Mouse (Mus musculus) frontal cortex, adult 2 months (tissue): Measurements from ENCODE around the gene Gm11627. TPM values are rescaled to one million over a fixed set of nuclear protein-coding genes. Genes with fewer than 3 reads are reported as not detected.
"Not testable (repeated sequence)": the region's sequence is repeated elsewhere in the genome, so short reads cannot be mapped to it uniquely, and the experiment has no call there.

Experiments
- DNase-seq, 2 experiments: peaks; one replicate each; pipeline ENCODE4 v3.0.0; 2022; ENCODE audit warnings: low spot score in 1 of 2; ENCODE audit errors: extremely low spot score in 1 of 2
- polyA plus RNA-seq: library from polyadenylated mRNA; depleted of rRNA; stranded (reverse); fragments of >200 nt; gene quantifications from 2 replicates; pipeline ENCODE4 v1.2.3, GENCODE M21; 2012; rRNA removed

Gm11627 gene
- 6.2 and 6.6 TPM in 2 replicates for polyA plus RNA-seq

- peak; percentile 3 to 24 for DNase-seq
Measured at GRCm38 (mm10) chr11:102579165-102580033, at the start of gene Gm11627. Gene Gm11627 (minus strand): TSS chr11:102579461.

- no peak for DNase-seq
Measured at GRCm38 (mm10) chr11:102628529-102628928, 49.3 kb upstream of the Gm11627 start.

- no peak for DNase-seq
Measured at GRCm38 (mm10) chr11:102627171-102627931, 48.1 kb upstream of the Gm11627 start.

- DNase-seq, result no peak
Measured at GRCm38 (mm10) chr11:102624888-102625407, 45.7 kb upstream of the Gm11627 start.

- DNase-seq, result no peak
Measured at GRCm38 (mm10) chr11:102623876-102624789, 44.9 kb upstream of the Gm11627 start.

GRCm38 (mm10) chr11:102619449-102619848, 40.2 kb upstream of the Gm11627 start:
- DNase-seq, result no peak

GRCm38 (mm10) chr11:102611317-102611705, 32.0 kb upstream of the Gm11627 start:
- no peak for DNase-seq

GRCm38 (mm10) chr11:102610675-102611316, 31.5 kb upstream of the Gm11627 start:
- no peak for DNase-seq

- no peak for DNase-seq
Measured at GRCm38 (mm10) chr11:102610260-102610659, 31.0 kb upstream of the Gm11627 start.

- DNase-seq, result no peak
Measured at GRCm38 (mm10) chr11:102609483-102609882, 30.2 kb upstream of the Gm11627 start.

- no peak for DNase-seq
Measured at GRCm38 (mm10) chr11:102608691-102609090, 29.4 kb upstream of the Gm11627 start.

GRCm38 (mm10) chr11:102607686-102608548, 28.7 kb upstream of the Gm11627 start:
- DNase-seq, result no peak

GRCm38 (mm10) chr11:102607201-102607600, 27.9 kb upstream of the Gm11627 start:
- not testable (repeated sequence) for DNase-seq

GRCm38 (mm10) chr11:102606751-102607171, 27.5 kb upstream of the Gm11627 start:
- no peak for DNase-seq

- DNase-seq, result no peak
Measured at GRCm38 (mm10) chr11:102605553-102606416, 26.5 kb upstream of the Gm11627 start.

- DNase-seq, result peak in 1 of 2 experiments; percentile 53
Measured at GRCm38 (mm10) chr11:102604777-102605552, 25.7 kb upstream of the Gm11627 start.

- DNase-seq, result peak; percentile 57 to 75
Measured at GRCm38 (mm10) chr11:102604010-102604584, 24.8 kb upstream of the Gm11627 start, which contains the start of gene Fzd2. Gene Fzd2 (plus strand): TSS chr11:102604396.
